Mouse (Mus musculus) hindbrain, embryonic 15.5 days (tissue): ENCODE results near the gene Cyp19a1. TPM values are rescaled to one million over a fixed set of nuclear protein-coding genes. Genes with fewer than 3 reads are reported as not detected.

Experiments
- ATAC-seq: fragments of 200-750 bp; cut with Nextera tagmentation; 2 replicates; pipeline ENCODE4 v1.8.0; 2017; ENCODE audit warnings: low read depth, moderate number of reproducible peaks, moderate TSS enrichment; ENCODE audit not compliant: low FRiP score
- H3K27ac ChIP-seq: fragments of 300-500 bp; sonication (generic); replicated peaks from 2 replicates; pipeline ENCODE4 v1.5.1; 2015; ENCODE audit warnings: mild to moderate bottlenecking, inconsistent platforms
- H3K27me3 ChIP-seq: fragments of 300-500 bp; sonication (generic); 2 replicates; pipeline ENCODE4 v1.6.1; 2015; ENCODE audit warnings: control low read depth, inconsistent platforms
- H3K36me3 ChIP-seq: fragments of 300-500 bp; sonication (generic); 2 replicates; pipeline ENCODE4 v1.6.1; 2015; ENCODE audit warnings: control low read depth, inconsistent platforms
- H3K4me1 ChIP-seq: fragments of 300-500 bp; sonication (generic); replicated peaks from 2 replicates; pipeline ENCODE4 v1.6.1; 2015; ENCODE audit warnings: control low read depth, inconsistent platforms
- H3K4me2 ChIP-seq: fragments of 300-500 bp; sonication (generic); 2 replicates; pipeline ENCODE4 v1.6.1; 2015; ENCODE audit warnings: moderate library complexity, mild to moderate bottlenecking, inconsistent platforms
- H3K4me3 ChIP-seq: fragments of 300-500 bp; sonication (generic); 2 replicates; pipeline ENCODE4 v1.5.1; 2015; ENCODE audit warnings: mild to moderate bottlenecking, inconsistent platforms
- H3K9ac ChIP-seq: fragments of 300-500 bp; sonication (generic); 2 replicates; pipeline ENCODE4 v1.6.1; 2015; ENCODE audit warnings: inconsistent platforms
- H3K9me3 ChIP-seq: fragments of 300-500 bp; sonication (generic); 2 replicates; pipeline ENCODE4 v1.6.1; 2016; ENCODE audit warnings: control low read depth, inconsistent platforms
- WGBS: fragments of 180-500 bp; shearing (Covaris S2); methylation state at CpG from one replicate; pipeline ENCODE4 v1.1.7; 2015; 5-methylcytosine and 5-hydroxymethylcytosine counted together
- polyA plus RNA-seq: library from polyadenylated mRNA; unstranded; fragments of >200 nt; fragmentation: Nextera tagmentation; extraction: Ambion mirVana; gene quantifications from 2 replicates; pipeline ENCODE4 v1.2.1, GENCODE M21; 2015

Cyp19a1 gene
- polyA plus RNA-seq, 1 experiment from 2014 or later = 0.06 TPM

- Histone ChIP-seq H3K27me3 (no peaks in the 10 kb centered on the region), H3K9ac (no peak overlapping the region), H3K36me3 (no peaks in the 10 kb centered on the region), H3K27ac (no peak overlapping the region), H3K9me3 (no peaks in the 10 kb centered on the region), H3K4me3 (no peak overlapping the region), H3K4me1 (no peaks in the 10 kb centered on the region), H3K4me2 (no peak overlapping the region)
- WGBS = 90% methylated on average over 10 of the region's 10 CpGs
- no peak for ATAC-seq
Measured at GRCm38 (mm10) chr9:54168425-54168824, 99.5 kb downstream of the Cyp19a1 start.

- H3K27ac ChIP-seq = no peak overlapping the region
- no peak overlapping the region for H3K4me2 ChIP-seq
- ATAC-seq = no peak
- no peak overlapping the region for H3K9ac ChIP-seq
- WGBS = 65% methylated on average over 5 of the region's 5 CpGs
- no peaks in the 10 kb centered on the region for H3K27me3 ChIP-seq
- no peak overlapping the region for H3K4me3 ChIP-seq
- no peaks in the 10 kb centered on the region for H3K36me3 ChIP-seq
- H3K4me1 ChIP-seq = no peaks in the 10 kb centered on the region
- no peaks in the 10 kb centered on the region for H3K9me3 ChIP-seq
Measured at GRCm38 (mm10) chr9:54163117-54163516, 104.8 kb downstream of the Cyp19a1 start.

GRCm38 (mm10) chr9:54153679-54154078 lies 114.2 kb downstream of the Cyp19a1 start:
- H3K4me3 ChIP-seq = no peak overlapping the region
- whole genome bisulfite sequencing = 84% methylated on average over 5 of the region's 5 CpGs
- no peaks in the 10 kb centered on the region for H3K4me1 ChIP-seq
- no peak overlapping the region for H3K27ac ChIP-seq
- no peak for ATAC-seq
- no peaks in the 10 kb centered on the region for H3K36me3 ChIP-seq
- no peaks in the 10 kb centered on the region for H3K9me3 ChIP-seq
- no peak overlapping the region for H3K9ac ChIP-seq
- no peak overlapping the region for H3K4me2 ChIP-seq
- H3K27me3 ChIP-seq = no peaks in the 10 kb centered on the region

GRCm38 (mm10) chr9:54139191-54139590 lies 128.7 kb downstream of the Cyp19a1 start:
- 95% methylated on average over 1 of the region's 1 CpGs for WGBS
- no peak overlapping the region for H3K4me3 ChIP-seq
- ATAC-seq = no peak

More at GRCm38 (mm10) chr9:54139191-54139590, 128.7 kb downstream of the Cyp19a1 start:
- Histone ChIP-seq H3K9me3 (no peaks in the 10 kb centered on the region), H3K27me3 (no peaks in the 10 kb centered on the region), H3K27ac (no peak overlapping the region), H3K36me3 (no peaks in the 10 kb centered on the region), H3K9ac (no peak overlapping the region), H3K4me1 (no peaks in the 10 kb centered on the region), H3K4me2 (no peak overlapping the region)

Other genes starting within 250 kb of the Cyp19a1 start
- gene Tnfaip8l3, start 199.7 kb downstream of the Cyp19a1 start, polyA plus RNA-seq = 0.56 and 0.87 TPM in 2 replicates
- gene Gldn, start 18.4 kb upstream of the Cyp19a1 start, polyA plus RNA-seq = 0.23 and 0.30 TPM in 2 replicates
- 56.0 and 59.9 TPM in 2 replicates for gene Dmxl2, start 233.5 kb upstream of the Cyp19a1 start, polyA plus RNA-seq